Mouse (Mus musculus) MEL (cell line): ENCODE results near the gene Cldnd1. TPM values are rescaled to one million over a fixed set of nuclear protein-coding genes. Genes with fewer than 3 reads are reported as not detected.

ENCODE experiments used
- DNase-seq: peaks from one replicate; pipeline ENCODE4 v3.0.0; 2011; ENCODE audit warnings: low read depth, low spot score
- H3K27ac ChIP-seq: 2 replicates; pipeline ENCODE4 v1.5.1; 2012; ENCODE audit warnings: low read depth, mild to moderate bottlenecking, control low read depth, low read length, moderate library complexity; ENCODE audit not compliant: control insufficient read depth
- H3K27me3 ChIP-seq, 2 experiments: fragments of 150-350 bp in 1 of 2; sonication (generic) in 1 of 2; 2 replicates each; pipeline ENCODE4 v1.6.1; 2012; ENCODE audit warnings: low read length in 2 of 2, mild to moderate bottlenecking in 2 of 2, improper control_type of control experiment in 1 of 2, moderate library complexity in 1 of 2; ENCODE audit not compliant: insufficient read depth in 2 of 2, control insufficient read depth in 1 of 2
- H3K36me3 ChIP-seq, 2 experiments: 2 replicates each; pipeline ENCODE4 v1.6.1; 2012 to 2014; ENCODE audit warnings: low read length in 2 of 2, improper control_type of control experiment in 1 of 2, inconsistent platforms in 1 of 2, mild to moderate bottlenecking in 1 of 2; ENCODE audit not compliant: insufficient read depth in 2 of 2, control insufficient read depth in 1 of 2
- H3K4me1 ChIP-seq, 2 experiments: fragments of 150-350 bp in 1 of 2; sonication (generic) in 1 of 2; 2 replicates each; pipeline ENCODE4 v1.6.1; 2012; ENCODE audit warnings: low read length in 2 of 2, improper control_type of control experiment in 1 of 2, mild to moderate bottlenecking in 1 of 2; ENCODE audit not compliant: insufficient read depth in 2 of 2, control insufficient read depth in 1 of 2
- H3K4me3 ChIP-seq, 2 experiments: fragments of 150-350 bp in 1 of 2; sonication (generic) in 1 of 2; 2 replicates each; pipeline ENCODE4 v1.5.1; 2012; ENCODE audit warnings: low read depth in 2 of 2, low read length in 2 of 2, mild to moderate bottlenecking in 2 of 2, moderate library complexity in 2 of 2, control low read depth in 1 of 2, improper control_type of control experiment in 1 of 2; ENCODE audit not compliant: control insufficient read depth in 1 of 2, insufficient read depth in 1 of 2
- H3K79me2 ChIP-seq: 2 replicates; pipeline ENCODE4 v1.6.1; 2012; ENCODE audit warnings: mild to moderate bottlenecking, low read length, moderate library complexity; ENCODE audit not compliant: control insufficient read depth, poor library complexity, insufficient read depth
- H3K9ac ChIP-seq: 2 replicates; pipeline ENCODE4 v1.6.1; 2012; ENCODE audit warnings: low read depth, mild to moderate bottlenecking, control low read depth, low read length, moderate library complexity; ENCODE audit not compliant: control insufficient read depth, poor library complexity, severe bottlenecking
- H3K9me3 ChIP-seq: fragments of 150-350 bp; sonication (generic); replicated peaks from 2 replicates; pipeline ENCODE4 v1.6.1; 2012; ENCODE audit warnings: mild to moderate bottlenecking, low read length, improper control_type of control experiment, moderate library complexity; ENCODE audit not compliant: insufficient read depth
- CHD2 ChIP-seq: IDR thresholded peaks from 2 replicates; pipeline ENCODE4 v1.6.1; 2011; ENCODE audit warnings: low read length, improper control_type of control experiment
- E2F4 ChIP-seq: IDR thresholded peaks from 2 replicates; pipeline ENCODE4 v1.6.1; 2011; ENCODE audit warnings: low read depth, low read length, improper control_type of control experiment, borderline replicate concordance
- ELF1 ChIP-seq: IDR thresholded peaks from 2 replicates; pipeline ENCODE4 v1.6.1; 2014; ENCODE audit warnings: low read depth, mild to moderate bottlenecking, inconsistent platforms, low read length, improper control_type of control experiment, moderate library complexity
- EP300 ChIP-seq, 2 experiments: IDR thresholded peaks; 2 replicates each; pipeline ENCODE4 v1.6.1; 2011; ENCODE audit warnings: improper control_type of control experiment in 2 of 2, low read length in 2 of 2, low read depth in 1 of 2, mild to moderate bottlenecking in 1 of 2
- GATA1 ChIP-seq: IDR thresholded peaks from 2 replicates; pipeline ENCODE4 v1.6.1; 2011; ENCODE audit warnings: low read depth, low read length, improper control_type of control experiment
- KAT2A ChIP-seq: conservative IDR thresholded peaks from 2 replicates; pipeline ENCODE4 v1.6.1; 2012; ENCODE audit warnings: low read depth, low read length, improper control_type of control experiment, inconsistent platforms
- MAFK ChIP-seq: IDR thresholded peaks from 2 replicates; pipeline ENCODE4 v1.6.1; 2011; ENCODE audit warnings: low read depth, mild to moderate bottlenecking, low read length, improper control_type of control experiment, borderline replicate concordance
- MYC ChIP-seq: IDR thresholded peaks from 2 replicates; pipeline ENCODE4 v1.6.1; 2011; ENCODE audit warnings: low read depth, mild to moderate bottlenecking, low read length, improper control_type of control experiment, moderate library complexity
- NELFE ChIP-seq: IDR thresholded peaks from 2 replicates; pipeline ENCODE4 v1.6.1; 2011; ENCODE audit warnings: low read depth, low read length, improper control_type of control experiment
- NRF1 ChIP-seq: IDR thresholded peaks from 2 replicates; pipeline ENCODE4 v1.6.1; 2014; ENCODE audit warnings: low read depth, mild to moderate bottlenecking, inconsistent platforms, low read length, improper control_type of control experiment, moderate library complexity; ENCODE audit not compliant: poor library complexity, insufficient read depth, severe bottlenecking
- POLR2AphosphoS2 ChIP-seq: IDR thresholded peaks from 2 replicates; pipeline ENCODE4 v1.6.1; 2011; ENCODE audit warnings: low read length, improper control_type of control experiment
- RAD21 ChIP-seq: IDR thresholded peaks from 2 replicates; pipeline ENCODE4 v1.6.1; 2011; ENCODE audit warnings: mild to moderate bottlenecking, low read depth, low read length, improper control_type of control experiment
- SMC3 ChIP-seq: IDR thresholded peaks from 2 replicates; pipeline ENCODE4 v1.6.1; 2011; ENCODE audit warnings: low read depth, low read length, improper control_type of control experiment
- TAL1 ChIP-seq: IDR thresholded peaks from 2 replicates; pipeline ENCODE4 v1.6.1; 2012; ENCODE audit warnings: mild to moderate bottlenecking, inconsistent platforms, low read length, moderate library complexity, mixed read lengths
- UBTF ChIP-seq: IDR thresholded peaks from 2 replicates; pipeline ENCODE4 v1.6.1; 2012; ENCODE audit warnings: low read depth, mild to moderate bottlenecking, inconsistent platforms, low read length, improper control_type of control experiment, moderate library complexity, borderline replicate concordance; ENCODE audit not compliant: insufficient read depth
- USF2 ChIP-seq, 2 experiments: IDR thresholded peaks; 2 replicates each; pipeline ENCODE4 v1.6.1; 2011 to 2012; ENCODE audit warnings: improper control_type of control experiment in 2 of 2, low read length in 2 of 2, borderline replicate concordance in 1 of 2, inconsistent platforms in 1 of 2, low read depth in 1 of 2, mild to moderate bottlenecking in 1 of 2; ENCODE audit not compliant: insufficient read depth in 1 of 2
- ZC3H11A ChIP-seq: IDR thresholded peaks from 2 replicates; pipeline ENCODE4 v1.6.1; 2012; ENCODE audit warnings: low read depth, mild to moderate bottlenecking, inconsistent platforms, low read length, improper control_type of control experiment
- ZNF384 ChIP-seq: IDR thresholded peaks from 2 replicates; pipeline ENCODE4 v1.6.1; 2012; ENCODE audit warnings: low read depth, mild to moderate bottlenecking, inconsistent platforms, low read length, improper control_type of control experiment
- polyA plus RNA-seq, 2 experiments: library from polyadenylated mRNA; stranded (reverse) in 1 of 2; unstranded in 1 of 2; fragments of >175 nt in 1 of 2; fragments of >200 nt in 1 of 2; gene quantifications; 2 replicates each; pipeline versions ENCODE4 v1.2.1 to v1.2.4; 2012; ENCODE audit warnings: low replicate concordance in 2 of 2, low read depth in 1 of 2; ENCODE audit not compliant: insufficient read length in 2 of 2, insufficient read depth in 1 of 2, missing spikeins in 1 of 2
- total RNA-seq: library from RNA; depleted of rRNA; stranded (reverse); fragments of 300-350 nt; gene quantifications from 2 replicates; pipeline ENCODE4 v1.2.3, GENCODE M21; 2012

Gene Cldnd1
- total and polyA plus RNA-seq, 3 experiments, result 18.5 to 34.3 TPM; not detected in 1

DNA sequence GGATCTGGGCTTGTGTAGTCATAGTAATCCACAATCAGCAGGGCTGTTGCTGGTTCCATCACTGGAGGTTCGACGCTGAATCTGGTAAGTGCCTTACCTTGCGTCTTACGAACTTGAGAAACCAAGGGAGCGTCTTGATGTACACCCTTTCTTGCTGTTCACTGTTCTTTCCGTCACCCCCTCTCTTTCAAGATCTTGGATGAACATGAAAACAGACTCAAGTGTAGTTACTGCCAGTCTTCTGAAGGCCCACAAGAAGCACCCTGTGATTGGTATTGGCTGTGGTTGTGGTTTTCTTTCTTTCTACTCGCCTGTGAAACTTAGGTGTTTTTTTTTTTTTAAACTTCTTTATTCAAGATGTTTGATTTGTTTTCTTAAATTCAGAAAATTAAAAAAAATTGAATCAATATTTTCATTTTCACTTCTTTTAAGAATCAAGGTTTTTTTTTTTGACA, 9.0 kb upstream of the Cldnd1 start, which contains the start of gene Gpr15:
Gene Gpr15, minus strand, starts transcription at position 405 of the 455 bp plus-strand sequence.
- Histone ChIP-seq H3K27ac (no peak within 1 kb of the TSS), H3K9ac (no peak within 1 kb of the TSS), H3K4me3 (no peak within 1 kb of the TSS)

DNA sequence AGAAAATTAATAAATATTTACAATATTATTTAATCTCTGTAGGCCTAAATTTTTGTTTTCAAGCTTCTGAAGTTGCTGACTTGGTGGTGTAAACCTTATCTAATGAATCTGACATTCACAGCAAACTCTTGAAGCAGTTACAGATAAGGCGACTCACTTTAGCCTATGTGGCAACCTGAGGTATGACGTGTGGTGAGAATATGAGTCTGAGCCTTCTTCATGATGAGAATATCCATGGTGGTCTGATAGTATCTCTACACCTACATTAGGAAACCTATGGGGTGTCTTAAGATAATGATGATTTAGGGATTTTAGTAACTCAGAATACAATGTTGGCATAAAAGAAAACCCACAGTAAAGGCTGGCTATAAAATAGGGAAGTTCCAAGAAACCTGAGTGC, 5.4 kb upstream of the Cldnd1 start:
- no peak for DNase-seq
- no peak overlapping the region for H3K27ac ChIP-seq
- no peaks in the 10 kb centered on the region for H3K4me1 ChIP-seq
- TF ChIP-seq ELF1, result no peak
- TF ChIP-seq POLR2AphosphoS2, result no peak
- no peak for TF ChIP-seq NELFE
- TF ChIP-seq KAT2A, result no peak
- TF ChIP-seq E2F4, result no peak
- no peak for TF ChIP-seq MYC
- no peak for TF ChIP-seq CHD2
- TF ChIP-seq MAFK, result no peak
- no peak for TF ChIP-seq NRF1
- TF ChIP-seq EP300 (IDR thresholded peaks at IDR 0.05; ENCODE audit: low read depth in 1 of 2, low read length in 2 of 2), result no peak
- no peak for TF ChIP-seq SMC3
- TF ChIP-seq RAD21, result no peak
- no peak for TF ChIP-seq ZC3H11A
- no peak for TF ChIP-seq TAL1
- no peak for TF ChIP-seq GATA1
- no peak for TF ChIP-seq USF2 (IDR thresholded peaks at IDR 0.05; ENCODE audit: borderline replicate concordance in 1 of 2, insufficient read depth in 1 of 2, low read depth in 1 of 2, low read length in 2 of 2)
- H3K79me2 ChIP-seq, result no peaks in the 10 kb centered on the region
- H3K9ac ChIP-seq, result no peak overlapping the region
- no peaks in the 10 kb centered on the region; a peak in 1 of 4 replicates for H3K27me3 ChIP-seq
- no peaks in the 10 kb centered on the region for H3K9me3 ChIP-seq
- peaks cover 0 to 2% of the 10 kb centered on the region in 2 experiments; a peak in 1 of 4 replicates for H3K36me3 ChIP-seq
- no peak overlapping the region for H3K4me3 ChIP-seq

More for the DNA sequence above, 9.0 kb upstream of the Cldnd1 start, which contains the start of gene Gpr15:
- peaks cover 0 to 2% of the 10 kb centered on the region in 2 experiments; a peak in 2 of 4 replicates for H3K27me3 ChIP-seq
- no peaks in the 10 kb centered on the region for H3K4me1 ChIP-seq
- DNase-seq, result no peak
- no peaks in the 10 kb centered on the region for H3K9me3 ChIP-seq
- H3K36me3 ChIP-seq, result peaks cover 0 to 2% of the 10 kb centered on the region in 2 experiments; a peak in 1 of 4 replicates
- no peaks in the 10 kb centered on the region for H3K79me2 ChIP-seq
- TF ChIP-seq UBTF (no peak), ZNF384 (no peak), SMC3 (no peak)
- TF ChIP-seq, all 39 proteins: peak for 0
